Mouse (Mus musculus) kidney, embryonic 14.5 days (tissue): Measurements from ENCODE around the gene Tmem59. TPM values are rescaled to one million over a fixed set of nuclear protein-coding genes. Genes with fewer than 3 reads are reported as not detected.

ENCODE experiments used
- ATAC-seq: fragments of 200-750 bp; cut with Nextera tagmentation; 2 replicates; pipeline ENCODE4 v1.8.0; 2017; ENCODE audit warnings: moderate number of reproducible peaks, mild to moderate bottlenecking, moderate TSS enrichment, moderate library complexity; ENCODE audit not compliant: low FRiP score, low TSS enrichment
- H3K27ac ChIP-seq: fragments of 300-500 bp; sonication (generic); 2 replicates; pipeline ENCODE4 v1.5.1; 2014; ENCODE audit warnings: low read depth, mild to moderate bottlenecking, low read length, moderate library complexity, mixed read lengths
- H3K27me3 ChIP-seq: fragments of 300-500 bp; sonication (generic); 2 replicates; pipeline ENCODE4 v1.6.1; 2014; ENCODE audit warnings: mild to moderate bottlenecking, low read length; ENCODE audit not compliant: control insufficient read depth, insufficient read depth
- H3K36me3 ChIP-seq: fragments of 300-500 bp; sonication (generic); 2 replicates; pipeline ENCODE4 v1.6.1; 2014; ENCODE audit warnings: low read length, mixed read lengths; ENCODE audit not compliant: control insufficient read depth, insufficient read depth
- H3K4me1 ChIP-seq: fragments of 300-500 bp; sonication (generic); 2 replicates; pipeline ENCODE4 v1.6.1; 2014; ENCODE audit warnings: low read length, mixed read lengths; ENCODE audit not compliant: control insufficient read depth, insufficient read depth
- H3K4me2 ChIP-seq: fragments of 300-500 bp; sonication (generic); replicated peaks from 2 replicates; pipeline ENCODE4 v1.6.1; 2014; ENCODE audit warnings: low read depth, mild to moderate bottlenecking, low read length
- H3K4me3 ChIP-seq: fragments of 300-500 bp; sonication (generic); 2 replicates; pipeline ENCODE4 v1.5.1; 2014; ENCODE audit warnings: mild to moderate bottlenecking, low read length
- H3K9ac ChIP-seq: fragments of 300-500 bp; sonication (generic); 2 replicates; pipeline ENCODE4 v1.6.1; 2014; ENCODE audit warnings: low read depth, mild to moderate bottlenecking, low read length, moderate library complexity
- H3K9me3 ChIP-seq: fragments of 300-500 bp; sonication (generic); 2 replicates; pipeline ENCODE4 v1.6.1; 2016; ENCODE audit warnings: low read length; ENCODE audit not compliant: control insufficient read depth
- WGBS: fragments of 180-500 bp; shearing (Covaris S2); extraction: QIAGEN DNeasy Blood & Tissue Kit; methylation state at CpG from one replicate; pipeline ENCODE4 v1.1.7; 2014; 5-methylcytosine and 5-hydroxymethylcytosine counted together
- polyA plus RNA-seq: library from polyadenylated mRNA; unstranded; fragments of >200 nt; fragmentation: Nextera tagmentation; extraction: Ambion mirVana; gene quantifications from 2 replicates; pipeline ENCODE4 v1.2.1, GENCODE M21; 2014

Gene Tmem59
- polyA plus RNA-seq, 1 experiment from 2014 or later, result 420 TPM

- peaks cover 79% of the 10 kb centered on the region for H3K36me3 ChIP-seq
- no peaks in the 10 kb centered on the region for H3K27me3 ChIP-seq
- H3K4me1 ChIP-seq, result no peaks in the 10 kb centered on the region
- ATAC-seq, result no peak
- H3K4me2 ChIP-seq, result no peak overlapping the region
- 96% methylated on average over 3 of the region's 3 CpGs for WGBS
- no peaks in the 10 kb centered on the region for H3K9me3 ChIP-seq
- H3K9ac ChIP-seq, result no peak overlapping the region
- H3K27ac ChIP-seq, result no peak overlapping the region
- no peak overlapping the region for H3K4me3 ChIP-seq
Observed at GRCm38 (mm10) chr4:107193841-107194240, 15.6 kb downstream of the Tmem59 start.

- Histone ChIP-seq H3K27me3 (no peaks in the 10 kb centered on the region), H3K4me1 (no peaks in the 10 kb centered on the region), H3K4me2 (no peak overlapping the region), H3K9ac (no peak overlapping the region), H3K9me3 (no peaks in the 10 kb centered on the region), H3K4me3 (no peak overlapping the region), H3K36me3 (peaks cover 80% of the 10 kb centered on the region), H3K27ac (no peak overlapping the region)
- 95% methylated on average over 2 of the region's 2 CpGs for WGBS
- ATAC-seq, result no peak
Observed at GRCm38 (mm10) chr4:107196454-107196853, 18.3 kb downstream of the Tmem59 start.

GRCm38 (mm10) chr4:107198072-107198471 is 19.9 kb downstream of the Tmem59 start:
- WGBS, result 97% methylated on average over 5 of the region's 5 CpGs
- no peak for ATAC-seq
- H3K4me1 ChIP-seq, result no peaks in the 10 kb centered on the region
- peaks cover 85% of the 10 kb centered on the region for H3K36me3 ChIP-seq
- no peaks in the 10 kb centered on the region for H3K9me3 ChIP-seq
- no peak overlapping the region for H3K4me2 ChIP-seq
- H3K27me3 ChIP-seq, result no peaks in the 10 kb centered on the region
- H3K27ac ChIP-seq, result no peak overlapping the region
- H3K4me3 ChIP-seq, result no peak overlapping the region
- no peak overlapping the region for H3K9ac ChIP-seq

- Histone ChIP-seq H3K36me3 (peaks cover 74% of the 10 kb centered on the region), H3K27me3 (no peaks in the 10 kb centered on the region), H3K27ac (no peak overlapping the region), H3K4me3 (no peak overlapping the region), H3K4me1 (no peaks in the 10 kb centered on the region), H3K9me3 (no peaks in the 10 kb centered on the region), H3K4me2 (no peak overlapping the region), H3K9ac (no peak overlapping the region)
- no peak for ATAC-seq
- WGBS, result 95% methylated on average over 3 of the region's 3 CpGs
Observed at GRCm38 (mm10) chr4:107201779-107202178, 23.6 kb downstream of the Tmem59 start.

- H3K4me3 ChIP-seq, result no peak overlapping the region
- 0 out of 2 replicates have a peak, but pooled peaks have one; percentile 24 for ATAC-seq
- WGBS, result 87% methylated on average over 7 of the region's 7 CpGs
Observed at GRCm38 (mm10) chr4:107203001-107203400, 24.8 kb downstream of the Tmem59 start.

GRCm38 (mm10) chr4:107207016-107207415 is 28.8 kb downstream of the Tmem59 start:
- no peak overlapping the region for H3K9ac ChIP-seq
- no peak overlapping the region for H3K4me2 ChIP-seq
- no peaks in the 10 kb centered on the region for H3K9me3 ChIP-seq
- H3K36me3 ChIP-seq, result peaks cover 28% of the 10 kb centered on the region
- H3K27me3 ChIP-seq, result no peaks in the 10 kb centered on the region
- H3K27ac ChIP-seq, result no peak overlapping the region
- no peak for ATAC-seq
- 97% methylated on average over 2 of the region's 2 CpGs for WGBS
- 0 out of 2 replicates have a peak, but pooled peaks cover 4% of the 10 kb centered on the region for H3K4me1 ChIP-seq
- H3K4me3 ChIP-seq, result no peak overlapping the region

More at GRCm38 (mm10) chr4:107203001-107203400, 24.8 kb downstream of the Tmem59 start:
- Histone ChIP-seq H3K9me3 (no peaks in the 10 kb centered on the region), H3K9ac (no peak overlapping the region), H3K4me1 (no peaks in the 10 kb centered on the region), H3K27ac (no peak overlapping the region), H3K27me3 (no peaks in the 10 kb centered on the region), H3K4me2 (no peak overlapping the region), H3K36me3 (peaks cover 67% of the 10 kb centered on the region)

GRCm38 (mm10) chr4:107208880-107209279 is 30.7 kb downstream of the Tmem59 start, which contains the start of gene Ldlrad1:
TSS of gene Ldlrad1 (plus strand) at chr4:107209180.
- no peak for ATAC-seq
- WGBS, result 75% methylated on average over 3 of the region's 3 CpGs
- Histone ChIP-seq H3K9ac (no peak within 1 kb of the TSS), H3K4me3 (no peak within 1 kb of the TSS), H3K4me1 (peaks cover 4% of the 10 kb centered on the region; the same call in 1 of the 2 replicates), H3K9me3 (no peaks in the 10 kb centered on the region), H3K27me3 (no peaks in the 10 kb centered on the region), H3K27ac (no peak within 1 kb of the TSS), H3K4me2 (no peak within 1 kb of the TSS), H3K36me3 (peaks cover 13% of the 10 kb centered on the region; the same call in 1 of the 2 replicates)

GRCm38 (mm10) chr4:107210483-107211097 is 32.4 kb downstream of the Tmem59 start:
- Histone ChIP-seq H3K36me3 (peaks cover 2% of the 10 kb centered on the region; the same call in 1 of the 2 replicates), H3K27me3 (no peaks in the 10 kb centered on the region), H3K9ac (no peak overlapping the region), H3K4me3 (no peak overlapping the region), H3K4me2 (no peak overlapping the region), H3K27ac (no peak overlapping the region), H3K9me3 (no peaks in the 10 kb centered on the region), H3K4me1 (peaks cover 4% of the 10 kb centered on the region; the same call in 1 of the 2 replicates)
- peak; percentile 70; the same call in 1 of the 2 replicates for ATAC-seq
- WGBS, result 46% methylated on average over 5 of the region's 5 CpGs

GRCm38 (mm10) chr4:107211465-107211864 is 33.3 kb downstream of the Tmem59 start:
- Histone ChIP-seq H3K36me3 (no peaks in the 10 kb centered on the region; the same call in 1 of the 2 replicates), H3K27ac (no peak overlapping the region), H3K4me1 (peaks cover 4% of the 10 kb centered on the region; the same call in 1 of the 2 replicates), H3K4me3 (no peak overlapping the region), H3K9me3 (no peaks in the 10 kb centered on the region), H3K4me2 (no peak overlapping the region), H3K27me3 (no peaks in the 10 kb centered on the region), H3K9ac (no peak overlapping the region)
- WGBS, result 74% methylated on average over 4 of the region's 4 CpGs
- no peak for ATAC-seq
